Mouse (Mus musculus): ENCODE results near the gene Donson.

The Donson gene

GRCm38 (mm10) chr16:91644901-91645300 lies 43.7 kb downstream of the Donson start:
- DNase-seq (ENCODE audit: low read depth, low spot score) = no peak

- DNase-seq (ENCODE audit: low read depth, low spot score) = no peak
Measured at GRCm38 (mm10) chr16:91640171-91640570, 48.4 kb downstream of the Donson start.

- no peak for DNase-seq (ENCODE audit: low read depth, low spot score)
Measured at GRCm38 (mm10) chr16:91639636-91640035, 48.9 kb downstream of the Donson start.

- no peak for DNase-seq (ENCODE audit: low read depth, low spot score)
Measured at GRCm38 (mm10) chr16:91639161-91639560, 49.4 kb downstream of the Donson start.

GRCm38 (mm10) chr16:91633641-91634040 lies 54.9 kb downstream of the Donson start:
- no peak for DNase-seq (ENCODE audit: low read depth, low spot score)

- DNase-seq (ENCODE audit: low read depth, low spot score) = no peak
Measured at GRCm38 (mm10) chr16:91632940-91633339, 55.6 kb downstream of the Donson start.

GRCm38 (mm10) chr16:91632439-91632838 lies 56.1 kb downstream of the Donson start:
- DNase-seq (ENCODE audit: low read depth, low spot score) = no peak

GRCm38 (mm10) chr16:91630584-91630983 lies 58.0 kb downstream of the Donson start:
- DNase-seq (ENCODE audit: low read depth, low spot score) = no peak

GRCm38 (mm10) chr16:91629749-91630148 lies 58.8 kb downstream of the Donson start:
- DNase-seq (ENCODE audit: low read depth, low spot score) = no peak

- no peak for DNase-seq (ENCODE audit: low read depth, low spot score)
Measured at GRCm38 (mm10) chr16:91628673-91629072, 59.9 kb downstream of the Donson start.

GRCm38 (mm10) chr16:91627831-91628230 lies 60.7 kb downstream of the Donson start:
- DNase-seq (ENCODE audit: low read depth, low spot score) = no peak
